Mouse (Mus musculus) embryo, embryonic 11.5 days (tissue): ENCODE measurements at regions not wholly inside any gene's neighbourhood (a gene's known extent, or its start where the extent isn't known, plus 50 kb on each side); places are given as distances from the start of the nearest gene placed in this dataset.

Experiments
- DNase-seq: peaks from one replicate; pipeline ENCODE4 v3.0.0-alpha.2; 2012; ENCODE audit warnings: low read depth, low spot score

DNA sequence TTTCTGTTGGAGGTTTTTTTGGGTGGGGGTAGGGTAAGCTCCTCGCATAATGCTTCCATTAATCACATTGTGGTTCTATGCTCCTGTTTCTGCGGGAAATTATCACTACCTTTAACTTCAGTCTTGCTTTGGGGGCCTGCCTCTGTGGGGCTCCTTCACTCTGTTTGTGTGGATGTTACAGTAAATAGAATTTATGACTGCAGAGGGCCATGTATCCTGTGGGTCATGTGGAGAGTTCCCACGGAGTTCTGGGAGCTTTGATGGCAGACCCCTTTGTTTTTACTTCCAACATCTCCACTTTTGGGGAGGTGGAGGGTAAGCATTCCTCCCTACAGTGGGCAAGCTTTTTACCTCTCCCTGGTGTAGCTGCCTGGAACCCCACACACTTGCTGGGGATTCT, 538.6 kb downstream of the Ptprc start:
- DNase-seq: no peak

DNA sequence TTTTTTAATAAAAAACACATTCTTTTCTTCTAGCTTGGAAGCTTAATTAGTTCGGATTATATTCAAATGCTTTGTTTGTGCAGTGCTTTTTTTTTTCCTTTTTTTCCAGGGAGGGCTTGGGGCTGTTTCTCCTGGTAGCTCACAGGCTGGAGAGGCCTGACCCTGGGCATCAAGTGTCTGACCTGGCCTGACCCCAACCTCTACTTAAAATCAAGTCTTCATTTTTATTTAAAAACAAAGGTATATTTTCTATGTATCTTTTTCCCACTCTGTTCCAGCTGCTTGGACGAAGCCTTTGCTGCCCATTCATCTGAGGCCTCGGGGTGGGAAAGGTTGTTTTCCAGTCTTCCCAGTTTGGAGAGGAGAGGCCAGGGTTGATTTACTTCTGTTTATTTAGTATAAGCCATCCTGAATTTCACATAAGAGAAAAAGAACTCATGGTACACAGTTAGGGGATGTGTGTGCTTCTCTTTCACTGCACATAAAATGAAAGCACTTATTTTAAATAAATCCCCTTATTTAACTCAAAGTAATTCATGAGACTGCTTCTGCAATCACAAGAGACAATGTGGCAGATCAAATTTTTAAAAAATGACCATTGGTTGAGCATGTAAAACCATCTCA, 539.1 kb downstream of the Ptprc start:
- no peak for DNase-seq

DNA sequence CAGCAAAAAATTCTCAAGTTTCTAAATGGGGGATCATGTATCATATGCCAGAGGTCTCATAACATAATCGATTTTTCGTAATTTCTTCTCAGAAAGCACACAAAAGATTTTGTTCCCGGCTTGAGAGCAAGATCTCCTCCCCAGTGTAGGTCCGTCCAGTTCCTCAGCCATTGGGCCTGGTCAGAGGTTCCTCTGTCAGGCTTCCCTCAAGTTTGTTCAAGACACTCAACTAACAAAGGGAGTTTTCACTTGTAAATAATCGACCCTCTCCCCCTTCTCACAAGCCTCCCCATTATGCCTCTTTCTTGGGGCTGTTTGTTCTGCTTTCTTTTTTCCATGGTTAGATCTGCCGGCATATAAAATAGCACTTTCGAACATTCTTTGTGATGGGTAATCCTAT, 539.7 kb downstream of the Ptprc start:
- DNase-seq: no peak

DNA sequence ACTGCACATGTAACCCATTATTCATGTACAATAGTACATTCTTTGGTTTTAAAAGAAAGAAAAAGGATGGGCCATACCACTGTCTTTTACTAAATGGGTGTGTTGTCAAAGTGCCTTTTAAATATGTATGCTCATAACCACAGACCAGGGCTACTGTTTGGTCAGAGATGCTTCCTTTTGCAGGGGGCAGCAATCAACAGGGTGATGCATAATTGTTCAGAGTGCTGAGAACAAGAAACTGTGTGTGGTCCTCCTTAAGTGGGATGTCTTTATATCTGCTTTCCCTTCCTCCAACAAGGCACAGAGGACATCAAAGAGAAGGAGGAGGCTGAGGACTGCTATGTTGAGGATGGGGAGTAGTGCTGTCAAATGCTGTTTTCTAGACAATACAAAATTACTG, 544.0 kb downstream of the Ptprc start:
- no peak for DNase-seq

- no peak for DNase-seq
These were observed 554.8 kb downstream of the Ptprc start for GRCm38 (mm10) chr1:137620672-137621071.

GRCm38 (mm10) chr1:137618231-137618630, 557.3 kb downstream of the Ptprc start:
- DNase-seq: no peak

DNA sequence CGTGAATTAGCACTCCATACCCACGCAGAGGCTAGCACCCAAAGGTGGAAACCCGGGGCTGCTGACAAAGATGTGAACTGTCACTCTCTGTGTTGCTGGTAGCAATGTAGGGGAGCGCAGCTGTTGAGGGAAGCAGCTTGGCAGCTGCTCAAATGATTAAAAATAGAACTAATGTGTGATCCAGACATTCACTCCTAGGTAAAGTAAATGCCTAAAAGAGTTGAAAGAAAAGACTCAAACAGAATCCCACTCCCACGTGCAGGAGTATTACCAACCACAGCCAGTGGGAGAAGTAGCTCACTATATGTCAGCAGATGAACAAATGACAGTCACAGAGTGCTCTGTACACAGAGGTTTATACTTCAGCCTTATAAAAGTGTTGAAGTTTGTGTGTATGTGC, 558.0 kb downstream of the Ptprc start:
- DNase-seq: no peak

DNA sequence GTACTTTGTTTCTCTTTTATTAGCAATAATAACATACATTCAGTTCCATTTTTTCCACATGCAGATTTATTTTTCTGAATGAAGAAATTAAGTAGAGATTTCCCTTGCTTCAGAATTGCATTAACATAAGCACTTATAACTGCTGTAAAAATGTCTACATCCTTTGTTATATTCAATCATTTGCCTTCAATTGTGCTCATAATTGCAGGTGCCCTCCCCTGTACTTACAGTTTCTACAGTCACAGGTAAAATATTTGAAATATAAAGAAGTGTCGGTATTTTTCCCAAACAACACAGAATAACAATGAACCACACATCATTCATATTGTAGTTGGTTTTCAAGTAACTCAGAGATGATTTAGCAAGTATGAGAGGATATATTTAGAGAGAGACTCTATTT, 568.8 kb downstream of the Ptprc start:
- no peak for DNase-seq

DNA sequence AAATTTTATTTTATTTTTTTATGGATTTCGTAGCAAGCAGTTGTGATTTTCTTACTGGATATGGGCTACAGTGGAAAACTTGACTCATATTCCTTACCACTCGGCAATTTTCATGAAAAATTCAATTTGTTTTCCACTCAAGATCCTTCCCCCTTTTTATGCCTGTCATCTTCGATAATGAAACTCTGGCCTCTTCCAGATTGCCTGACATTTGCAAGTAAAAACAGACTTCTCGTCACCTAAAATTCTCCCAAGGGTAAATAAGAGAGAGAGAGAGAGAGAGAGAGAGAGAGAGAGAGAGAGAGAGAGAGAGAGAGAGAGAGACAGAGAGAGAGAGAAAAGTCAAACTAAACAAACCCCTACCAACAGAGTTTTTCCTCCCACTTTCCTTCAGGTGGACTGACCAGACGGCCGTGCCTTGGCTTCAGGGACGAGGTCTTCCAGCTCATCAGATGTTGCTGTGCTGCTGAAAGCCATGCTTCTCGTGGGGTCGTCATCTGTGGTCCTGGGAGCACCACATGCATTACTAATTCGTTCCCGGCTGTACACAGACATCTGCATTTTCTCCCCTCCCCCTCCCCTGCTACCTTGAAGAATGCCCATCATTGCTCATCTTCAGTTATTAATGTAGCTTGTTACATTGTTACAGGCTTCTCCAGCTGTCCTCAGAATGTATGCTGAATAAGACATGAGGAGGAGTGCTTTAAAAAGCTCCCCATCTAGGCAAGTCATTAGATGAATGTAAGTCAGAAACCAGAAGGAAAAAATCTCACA, 569.4 kb downstream of the Ptprc start:
- no peak for DNase-seq

- no peak for DNase-seq
These were observed 581.8 kb downstream of the Ptprc start for GRCm38 (mm10) chr1:137593732-137594131.

DNA sequence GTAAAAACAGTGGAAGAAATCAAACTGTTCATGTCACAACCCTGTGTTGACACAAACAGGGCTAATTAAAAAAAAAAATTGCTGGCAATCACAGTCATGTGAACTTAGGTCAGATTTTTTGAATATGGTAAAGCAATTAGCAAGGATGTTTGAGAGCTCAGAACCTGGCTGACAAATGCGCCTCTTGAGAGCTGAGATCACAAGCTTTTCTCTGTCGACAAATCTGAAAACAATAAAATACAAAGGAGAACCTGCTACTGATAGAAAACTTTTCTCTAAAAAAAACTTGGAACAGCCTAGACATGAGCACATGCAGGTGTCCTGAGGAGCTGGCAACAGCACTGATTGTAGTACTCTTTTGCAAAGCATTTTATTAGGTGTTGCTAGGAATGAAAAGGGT, 583.6 kb downstream of the Ptprc start:
- DNase-seq: no peak

DNA sequence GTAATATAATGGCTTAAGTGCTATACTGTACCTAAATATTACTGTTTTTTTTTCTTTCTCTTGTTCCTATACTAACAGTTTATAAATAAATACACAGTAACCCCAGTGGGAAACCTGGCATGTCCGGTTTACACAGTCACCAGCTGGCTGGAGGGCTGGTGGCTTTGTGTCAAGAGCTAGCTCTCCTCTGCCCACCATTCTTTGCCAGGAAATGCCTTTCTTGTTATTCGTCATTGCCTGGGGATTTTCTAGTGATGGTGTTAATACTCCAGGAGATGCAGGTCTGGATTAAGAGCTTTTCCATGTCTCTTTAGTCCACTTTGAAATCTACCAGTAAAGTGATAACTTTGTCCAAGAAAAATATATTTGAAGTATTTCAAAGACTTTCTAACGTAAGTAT, 584.2 kb downstream of the Ptprc start:
- no peak for DNase-seq

DNA sequence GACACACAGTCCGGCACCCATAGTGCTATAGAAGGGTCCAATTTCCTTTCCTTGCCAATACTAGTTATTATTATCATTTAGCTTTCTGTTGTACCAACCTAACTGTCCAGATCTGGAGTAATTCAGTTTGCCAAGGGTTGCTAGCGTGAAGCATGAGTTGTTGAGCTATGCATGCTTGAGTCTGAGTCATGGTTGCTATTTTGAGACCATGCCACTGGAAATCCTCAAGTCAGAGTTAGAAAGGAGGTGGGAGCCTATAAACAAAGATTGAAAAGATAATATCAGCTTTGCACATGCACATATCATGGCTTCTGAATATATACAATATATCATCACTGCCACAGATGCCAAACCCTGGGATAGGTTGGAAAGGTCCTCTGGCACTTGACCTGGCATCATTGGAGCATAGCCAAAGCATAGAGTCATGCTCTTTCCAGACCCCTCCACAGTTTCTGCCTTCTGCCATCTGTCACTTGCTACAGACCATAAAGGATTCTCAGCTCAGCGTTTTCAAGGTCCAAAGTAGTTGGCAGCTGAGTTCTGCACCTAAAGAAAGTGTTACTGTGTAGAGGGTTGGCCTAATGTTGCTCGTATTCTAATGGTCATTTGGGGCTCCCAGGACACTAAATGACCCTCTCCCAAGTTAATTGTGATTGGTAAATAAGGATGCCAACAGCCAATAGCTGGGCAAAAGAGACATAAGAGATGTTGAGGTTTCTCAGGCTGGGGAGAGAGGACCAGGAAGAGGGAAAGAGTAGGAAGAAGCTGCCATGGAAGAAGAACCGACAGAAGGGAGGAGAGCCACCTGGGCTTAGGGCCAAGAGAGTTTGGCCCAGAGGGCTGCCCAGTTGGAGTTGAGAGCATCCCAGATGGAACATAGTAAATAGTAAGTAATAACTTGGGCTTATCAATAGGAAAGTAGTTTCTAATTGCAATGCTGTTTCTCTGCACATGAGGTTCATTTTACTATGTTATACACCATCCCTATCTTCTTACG, 586.9 kb downstream of the Ptprc start:
- DNase-seq: no peak

- no peak for DNase-seq
These were observed 587.9 kb downstream of the Ptprc start for GRCm38 (mm10) chr1:137587481-137588228.

DNA sequence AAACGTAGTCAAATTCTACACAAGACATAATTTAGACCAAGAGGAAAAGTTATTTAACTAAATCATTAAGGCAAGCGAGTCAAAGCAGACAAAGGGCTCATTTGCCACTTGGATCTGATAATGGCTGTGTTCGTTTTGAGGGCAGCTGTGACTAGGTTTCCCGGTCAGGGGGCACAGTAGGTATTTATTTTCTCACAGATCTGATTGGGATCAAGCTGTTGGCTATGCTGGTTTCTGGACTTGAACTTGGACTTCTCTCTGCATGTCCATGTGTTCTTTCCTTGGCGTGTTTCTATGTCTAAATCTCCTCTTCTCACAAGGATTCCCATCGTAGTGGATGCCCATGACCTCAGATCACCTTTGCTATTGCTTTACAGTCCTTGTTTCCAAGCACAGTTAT, 590.8 kb downstream of the Ptprc start:
- no peak for DNase-seq

DNA sequence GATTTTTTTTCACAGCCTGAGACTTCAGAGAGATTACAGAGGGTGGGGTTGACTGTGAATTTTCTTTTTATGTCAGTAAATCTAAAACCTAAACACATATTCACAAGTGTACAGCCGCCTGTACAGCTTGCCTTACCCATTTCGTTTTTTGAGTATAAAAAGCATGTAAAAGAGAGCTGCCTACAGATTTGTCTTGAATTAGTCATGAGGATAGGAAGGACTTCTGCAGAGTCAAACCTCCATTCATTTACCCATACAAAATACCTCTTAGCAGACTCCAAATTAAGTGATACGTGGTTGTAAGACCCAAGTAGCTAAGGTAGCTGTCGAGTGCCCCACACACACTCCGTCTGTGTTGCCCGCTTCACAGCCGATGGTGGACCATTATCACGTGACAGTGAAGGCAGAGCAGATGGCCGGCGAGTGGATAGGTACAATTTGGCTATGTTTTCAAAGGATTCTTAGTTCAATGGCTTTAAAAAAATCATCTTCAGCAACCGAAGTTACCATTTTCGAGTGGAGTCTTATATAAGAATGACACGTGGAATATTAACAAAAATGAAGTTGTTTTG, 591.3 kb downstream of the Ptprc start:
- no peak for DNase-seq

DNA sequence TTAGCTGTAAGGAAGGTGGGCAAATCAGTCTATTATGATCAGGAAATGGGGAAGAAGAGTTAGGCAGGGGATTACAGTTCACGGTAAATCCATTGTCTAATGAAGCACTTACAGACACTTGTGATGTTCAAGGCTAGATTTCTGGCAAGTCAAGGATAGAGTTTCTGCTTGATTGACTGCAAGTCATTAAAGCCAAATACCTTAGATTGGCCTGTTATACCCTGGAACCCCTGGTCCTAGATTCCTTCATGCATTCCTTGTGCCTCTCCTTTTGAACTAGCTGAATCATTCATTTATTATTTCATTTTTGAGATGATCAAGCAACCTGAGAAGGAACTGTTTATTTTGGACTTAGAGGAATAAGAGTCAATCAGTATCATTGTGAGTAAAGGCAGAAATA, 597.9 kb downstream of the Ptprc start:
- DNase-seq: no peak

DNA sequence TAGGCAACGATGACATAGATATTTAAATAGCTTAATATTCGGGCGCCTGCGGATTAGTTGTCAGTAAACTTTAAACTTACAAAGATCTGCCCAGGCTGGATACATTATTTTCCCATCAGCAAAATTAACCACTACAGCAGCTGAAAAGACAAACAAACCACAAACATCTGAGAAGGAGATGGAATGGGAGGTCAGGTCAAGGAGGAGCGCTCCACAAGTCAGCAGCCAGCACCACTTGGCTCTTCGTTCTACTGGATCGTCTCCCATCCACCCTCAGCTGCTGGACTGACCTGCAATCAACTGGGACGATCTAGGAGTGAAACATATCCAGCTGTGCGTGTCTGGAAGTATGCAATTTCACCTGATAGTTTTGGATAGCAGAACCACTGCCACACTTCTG, 599.3 kb downstream of the Ptprc start:
- DNase-seq: no peak

DNA sequence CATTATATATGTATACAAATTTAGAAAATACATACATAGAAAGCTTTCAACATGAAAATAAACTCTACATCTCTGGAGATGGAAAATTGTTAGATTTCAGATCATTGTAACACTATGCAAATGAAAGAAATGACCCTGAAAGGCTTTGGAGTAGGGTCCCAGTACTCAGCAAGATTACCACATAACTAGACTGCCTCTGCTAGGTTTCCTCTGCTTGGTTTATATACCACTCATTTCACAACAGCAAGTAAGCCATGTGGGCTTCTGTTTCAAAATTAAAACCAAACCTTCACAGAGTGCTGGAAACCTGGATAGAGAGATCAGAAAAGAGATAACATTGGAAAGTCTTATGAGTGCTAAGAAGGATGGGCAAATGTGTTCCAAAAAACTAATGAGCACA, 600.1 kb downstream of the Ptprc start:
- no peak for DNase-seq

DNA sequence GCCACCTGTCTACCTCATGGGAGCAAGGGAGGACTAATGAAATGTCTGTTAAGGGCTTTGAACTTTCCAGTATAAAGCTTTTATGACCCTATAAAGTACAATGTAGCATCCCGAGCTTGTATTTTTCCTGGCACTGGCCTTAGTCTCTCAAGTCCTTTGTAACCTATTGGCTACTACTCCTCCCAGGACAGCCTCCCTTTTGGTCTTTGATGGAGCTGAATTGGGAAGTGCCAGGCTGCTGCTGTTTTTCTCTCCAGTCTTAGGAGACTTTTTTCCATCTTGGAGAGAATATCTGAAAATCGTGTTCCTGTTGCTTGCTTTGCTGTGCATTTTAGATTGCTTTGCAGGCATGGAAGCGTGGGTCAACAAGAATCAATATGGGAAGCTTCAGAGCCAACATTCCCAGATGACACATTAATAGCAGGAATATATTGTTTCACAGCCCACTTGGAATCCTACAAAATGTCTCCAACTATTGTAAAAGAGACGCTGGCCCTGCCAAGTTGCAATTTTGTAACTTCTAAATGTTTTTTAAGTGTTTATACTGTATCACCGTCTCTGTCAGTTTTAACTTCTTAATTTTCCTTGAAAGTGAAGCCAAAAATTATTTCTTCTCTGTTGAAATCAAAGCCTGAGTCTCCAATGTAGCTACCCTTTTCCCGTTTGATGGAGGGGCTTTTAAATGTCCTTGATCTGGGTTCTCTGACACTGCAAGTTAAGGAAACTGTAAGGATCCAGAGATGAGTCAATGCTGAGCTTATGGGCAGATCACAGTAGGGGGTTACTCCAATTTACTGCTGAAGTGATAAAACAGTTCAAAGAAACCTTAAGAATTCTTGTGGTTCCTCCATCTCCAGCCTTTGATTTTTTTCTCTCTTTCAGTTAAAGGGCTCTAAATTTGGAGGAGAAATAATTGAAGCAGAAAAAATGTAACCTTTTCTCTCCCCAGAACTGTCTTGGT, 603.3 kb downstream of the Ptprc start:
- no peak for DNase-seq
